Mouse (Mus musculus) MEL (cell line): ENCODE data around the gene Tmem8b.

Experiments used
- BHLHE40 ChIP-seq: IDR thresholded peaks from 2 replicates; pipeline ENCODE4 v1.6.1; 2012; ENCODE audit warnings: low read depth, mild to moderate bottlenecking, inconsistent platforms, low read length, improper control_type of control experiment, borderline replicate concordance
- CHD1 ChIP-seq: IDR thresholded peaks from 2 replicates; pipeline ENCODE4 v1.6.1; 2012; ENCODE audit warnings: low read depth, mild to moderate bottlenecking, inconsistent platforms, low read length, improper control_type of control experiment
- CTCF ChIP-seq, 3 experiments: IDR thresholded peaks in 2 of 3; conservative IDR thresholded peaks in 1 of 3; 2 replicates each; pipeline ENCODE4 v1.5.1; 2011 to 2012; ENCODE audit warnings: low read length in 3 of 3, low read depth in 2 of 3, mild to moderate bottlenecking in 2 of 3, improper control_type of control experiment in 1 of 3, inconsistent platforms in 1 of 3, mixed read lengths in 1 of 3, moderate library complexity in 1 of 3; ENCODE audit not compliant: control insufficient read depth in 1 of 3, insufficient read depth in 1 of 3, poor library complexity in 1 of 3, severe bottlenecking in 1 of 3
- GATA1 ChIP-seq: IDR thresholded peaks from 2 replicates; pipeline ENCODE4 v1.6.1; 2011; ENCODE audit warnings: low read depth, low read length, improper control_type of control experiment
- NRF1 ChIP-seq: IDR thresholded peaks from 2 replicates; pipeline ENCODE4 v1.6.1; 2014; ENCODE audit warnings: low read depth, mild to moderate bottlenecking, inconsistent platforms, low read length, improper control_type of control experiment, moderate library complexity; ENCODE audit not compliant: poor library complexity, insufficient read depth, severe bottlenecking
- POLR2A ChIP-seq, 2 experiments: IDR thresholded peaks; 2 replicates each; pipeline ENCODE4 v1.6.1; 2011 to 2012; ENCODE audit warnings: low read length in 2 of 2, mild to moderate bottlenecking in 2 of 2, control low read depth in 1 of 2, improper control_type of control experiment in 1 of 2, low read depth in 1 of 2, moderate library complexity in 1 of 2; ENCODE audit not compliant: control insufficient read depth in 1 of 2, insufficient read depth in 1 of 2, poor library complexity in 1 of 2
- POLR2AphosphoS5 ChIP-seq: IDR thresholded peaks from 2 replicates; pipeline ENCODE4 v1.6.1; 2012; ENCODE audit warnings: low read depth, borderline replicate concordance, mild to moderate bottlenecking, inconsistent platforms, low read length, moderate library complexity, mixed read lengths
- SMC3 ChIP-seq: IDR thresholded peaks from 2 replicates; pipeline ENCODE4 v1.6.1; 2011; ENCODE audit warnings: low read depth, low read length, improper control_type of control experiment
- TBP ChIP-seq: IDR thresholded peaks from 2 replicates; pipeline ENCODE4 v1.8.0; 2011; ENCODE audit warnings: low read depth, low read length, improper control_type of control experiment
- USF1 ChIP-seq: IDR thresholded peaks from 2 replicates; pipeline ENCODE4 v1.6.1; 2014; ENCODE audit warnings: low read depth, mild to moderate bottlenecking, inconsistent platforms, low read length, improper control_type of control experiment, moderate library complexity
- ZNF384 ChIP-seq: IDR thresholded peaks from 2 replicates; pipeline ENCODE4 v1.6.1; 2012; ENCODE audit warnings: low read depth, mild to moderate bottlenecking, inconsistent platforms, low read length, improper control_type of control experiment

DNA sequence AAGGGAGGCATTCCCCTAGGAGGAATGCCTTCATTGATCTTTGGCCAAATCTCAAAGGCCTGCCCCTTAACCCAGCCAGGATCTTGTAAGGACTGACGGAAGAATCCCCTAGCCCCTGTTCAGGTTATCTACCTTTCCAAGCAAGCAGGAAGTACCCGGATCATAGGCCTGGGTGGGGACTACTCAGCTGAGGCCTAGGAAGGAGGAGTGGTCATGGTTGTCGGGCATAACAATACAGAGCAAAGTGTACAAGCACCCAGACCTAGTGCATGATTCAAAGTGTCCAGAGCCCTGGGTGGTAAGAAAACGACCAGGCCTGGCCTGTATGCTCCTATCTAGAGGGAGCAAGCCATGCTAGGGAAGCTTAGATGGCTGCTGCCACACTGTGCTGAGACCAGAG is 6.8 kb downstream of the Tmem8b start:
- TF ChIP-seq POLR2A (IDR thresholded peaks at IDR 0.05; ENCODE audit: control insufficient read depth in 1 of 2, insufficient read depth in 1 of 2, low read depth in 1 of 2, low read length in 2 of 2, poor library complexity in 1 of 2), result no peak
- TF ChIP-seq CTCF (IDR thresholded peaks at IDR 0.05 in 2 of 3, conservative IDR thresholded peaks at IDR 0.05 in 1 of 3; ENCODE audit: control insufficient read depth in 1 of 3, insufficient read depth in 1 of 3, low read depth in 2 of 3, low read length in 3 of 3, poor library complexity in 1 of 3, severe bottlenecking in 1 of 3), result no peak
- TF ChIP-seq GATA1, result no peak
- TF ChIP-seq NRF1, result no peak
- no peak for TF ChIP-seq USF1
- TF ChIP-seq BHLHE40, result no peak
- no peak for TF ChIP-seq POLR2AphosphoS5
- TF ChIP-seq ZNF384, result no peak
- TF ChIP-seq CHD1, result no peak
- TF ChIP-seq TBP, result no peak
- no peak for TF ChIP-seq SMC3
